Mouse (Mus musculus) B cell, adult 62 days (primary cell): ENCODE measurements around the gene Zfp418. TPM values are rescaled to one million over a fixed set of nuclear protein-coding genes. Genes with fewer than 3 reads are reported as not detected.

Source experiments
- total RNA-seq: library from RNA; stranded (reverse); gene quantifications from 4 replicates; pipeline ENCODE4 v1.2.4, GENCODE M21; 2023

The Zfp418 gene
- total RNA-seq: 2.1 to 2.6 TPM (median 2.2 TPM) in 4 replicates

GRCm38 (mm10) chr7:7171227-7172147, at the start of gene Zfp418:
Gene Zfp418 (plus strand): TSS chr7:7171330.

GRCm38 (mm10) chr7:7136379-7136866, 34.7 kb upstream of the Zfp418 start, which contains the start of gene Zfp773:
Gene Zfp773 (minus strand): TSS chr7:7136755.

GRCm38 (mm10) chr7:7209313-7210151, 38.4 kb downstream of the Zfp418 start, which contains the start of gene Zfp772:
Gene Zfp772 (minus strand): TSS chr7:7209998.

Other genes starting within 250 kb of the Zfp418 start
- gene Aurkc, start 176.0 kb upstream of the Zfp418 start, total RNA-seq: not detected in 4 replicates
- gene Zfp954, start 49.8 kb upstream of the Zfp418 start, total RNA-seq: 21.6 to 25.5 TPM (median 24.5 TPM) in 4 replicates
- 1.2 to 2.5 TPM (median 1.6 TPM) in 4 replicates for gene Zfp773, start 34.6 kb upstream of the Zfp418 start, total RNA-seq
- gene Zfp772, start 38.7 kb downstream of the Zfp418 start, total RNA-seq: 1.0 to 3.4 TPM (median 2.3 TPM) in 4 replicates
- gene Vmn2r29, start 76.0 kb downstream of the Zfp418 start, total RNA-seq: 0.37 to 0.48 TPM in 2 of 4 replicates, not detected in the others
- gene Gm45844, start 107.0 kb downstream of the Zfp418 start, total RNA-seq: 0.50 to 2.0 TPM (median 0.68 TPM) in 4 replicates
- gene Clcn4, start 129.5 kb downstream of the Zfp418 start, total RNA-seq: 43.6 to 50.1 TPM (median 46.1 TPM) in 4 replicates
- gene Vmn2r30, start 166.3 kb downstream of the Zfp418 start, total RNA-seq: not detected in 4 replicates
- gene Gm45783, start 203.2 kb downstream of the Zfp418 start, total RNA-seq: not detected in 4 replicates
- not detected in 4 replicates for gene Vmn2r31, start 228.4 kb downstream of the Zfp418 start, total RNA-seq